Mouse (Mus musculus) adrenal gland, adult (tissue): ENCODE results near the gene Lmf1.

ENCODE experiments used
- DNase-seq, 2 experiments: peaks; one replicate each; pipeline ENCODE4 v3.0.0; 2022 to 2023; ENCODE audit warnings: low spot score in 1 of 2; ENCODE audit not compliant: inconsistent age in 2 of 2

The Lmf1 gene

GRCm38 (mm10) chr17:25640956-25641355, 62.1 kb downstream of the Lmf1 start:
- DNase-seq, result no peak

- peak; percentile 93 to 95 for DNase-seq
Measured at GRCm38 (mm10) chr17:25642032-25642431, 63.1 kb downstream of the Lmf1 start.

GRCm38 (mm10) chr17:25643517-25644294, 64.8 kb downstream of the Lmf1 start:
- peak in 1 of 2 experiments; percentile 38 for DNase-seq

- DNase-seq, result no peak
Measured at GRCm38 (mm10) chr17:25644761-25645160, 65.9 kb downstream of the Lmf1 start.

GRCm38 (mm10) chr17:25645661-25646060, 66.8 kb downstream of the Lmf1 start:
- no peak for DNase-seq

- DNase-seq, result no peak
Measured at GRCm38 (mm10) chr17:25647901-25648300, 69.0 kb downstream of the Lmf1 start.

GRCm38 (mm10) chr17:25648678-25649216, 69.9 kb downstream of the Lmf1 start:
- no peak for DNase-seq

- no peak for DNase-seq
Measured at GRCm38 (mm10) chr17:25650726-25651125, 71.8 kb downstream of the Lmf1 start.

GRCm38 (mm10) chr17:25652272-25652671, 73.4 kb downstream of the Lmf1 start:
- no peak for DNase-seq

GRCm38 (mm10) chr17:25656142-25656825, 77.4 kb downstream of the Lmf1 start:
- no peak for DNase-seq

GRCm38 (mm10) chr17:25656826-25657189, 77.9 kb downstream of the Lmf1 start:
- no peak for DNase-seq

- DNase-seq, result no peak
Measured at GRCm38 (mm10) chr17:25663213-25663835, 84.4 kb downstream of the Lmf1 start.

GRCm38 (mm10) chr17:25665485-25665884, 86.6 kb downstream of the Lmf1 start:
- no peak for DNase-seq

- no peak for DNase-seq
Measured at GRCm38 (mm10) chr17:25665891-25666290, 87.0 kb downstream of the Lmf1 start.

- DNase-seq, result no peak
Measured at GRCm38 (mm10) chr17:25668481-25669055, 89.7 kb downstream of the Lmf1 start.

GRCm38 (mm10) chr17:25672982-25673381, 94.1 kb downstream of the Lmf1 start:
- DNase-seq, result no peak

GRCm38 (mm10) chr17:25677969-25678368, 99.1 kb downstream of the Lmf1 start:
- no peak for DNase-seq

- DNase-seq, result no peak
Measured at GRCm38 (mm10) chr17:25679818-25680217, 100.9 kb downstream of the Lmf1 start.

GRCm38 (mm10) chr17:25681636-25682035, 102.8 kb downstream of the Lmf1 start:
- no peak for DNase-seq

GRCm38 (mm10) chr17:25686323-25686722, 107.4 kb downstream of the Lmf1 start:
- DNase-seq, result no peak

- DNase-seq, result no peak
Measured at GRCm38 (mm10) chr17:25688922-25689321, 110.0 kb downstream of the Lmf1 start.
